11 mouse cellular contexts compared by ENCODE assay signal in genomic region chr9:31254697-31255004, GRCm38 (mm10). TPM values are rescaled to one million over a fixed set of nuclear protein-coding genes. Genes with fewer than 3 reads are reported as not detected.
DNase-seq lines count a peak whose midpoint lies in the region; ATAC-seq and TF ChIP-seq lines count a peak whose summit lies in the region.
"Had no signal": no experiment of that assay in that cellular context is flagged by ENCODE, and none has a peak within 500 bp of the region (broad histone marks: within the 10 kb centered on the region; RNA-seq: fewer than 3 reads in every experiment).

No protein-coding gene starts in this region.

- WGBS in heart, embryonic 12.5 days: 61% methylated on average over 7 of the region's 7 CpGs
- WGBS in intestine, postnatal 0 days: 47% methylated on average over 7 of the region's 7 CpGs

- H3K4me3 ChIP-seq in heart, embryonic 12.5 days: 0 out of 2 replicates have a peak overlapping the region, but pooled peaks have one; percentile 2
- no peak overlapping the region for H3K4me3 ChIP-seq in intestine, postnatal 0 days (ENCODE audit: low read depth, low read length)

- no peak overlapping the region for H3K9ac ChIP-seq in heart, embryonic 12.5 days
- H3K9ac ChIP-seq in intestine, postnatal 0 days (ENCODE audit: low read depth, low read length): no peak overlapping the region

- peak overlapping the region; percentile 38; the same call in 1 of the 2 replicates for H3K27ac ChIP-seq in heart, embryonic 12.5 days (ENCODE audit: poor library complexity, severe bottlenecking)
- H3K27ac ChIP-seq in intestine, postnatal 0 days (ENCODE audit: low read depth, low read length): no peak overlapping the region

- H3K9me3 ChIP-seq in heart, embryonic 12.5 days (replicated peaks): no peaks in the 10 kb centered on the region
- no peaks in the 10 kb centered on the region for H3K9me3 ChIP-seq in intestine, postnatal 0 days (ENCODE audit: control insufficient read depth)

- H3K36me3 ChIP-seq in heart, embryonic 12.5 days: no peaks in the 10 kb centered on the region
- H3K36me3 ChIP-seq in intestine, postnatal 0 days (ENCODE audit: control insufficient read depth, insufficient read depth): no peaks in the 10 kb centered on the region

- H3K27me3 ChIP-seq in heart, embryonic 12.5 days (replicated peaks): no peaks in the 10 kb centered on the region
- H3K27me3 ChIP-seq in intestine, postnatal 0 days (replicated peaks; ENCODE audit: control insufficient read depth, insufficient read depth, low read length): no peaks in the 10 kb centered on the region

- no peak for TF ChIP-seq CTCF in intestine, postnatal 0 days (IDR thresholded peaks at IDR 0.05; ENCODE audit: low read depth)

- H3K4me1 ChIP-seq in heart, embryonic 12.5 days (replicated peaks): peaks cover 6% of the 10 kb centered on the region
- peaks cover 7% of the 10 kb centered on the region; the same call in 1 of the 2 replicates for H3K4me1 ChIP-seq in intestine, postnatal 0 days (replicated peaks; ENCODE audit: control insufficient read depth, insufficient read depth, low read length)

- DNase-seq in heart, postnatal 14 days: no peak
- DNase-seq in T-cell, adult 2 months (ENCODE audit: low spot score): peak; percentile 70
- peak; percentile 43 to 77 for DNase-seq in spleen, postnatal 10 days (ENCODE audit: low spot score in 2 of 2)
- DNase-seq in Muller cell, postnatal 12 days (ENCODE audit: inconsistent ontology term): no peak
- no peak for DNase-seq in left cerebral cortex, adult 11 months (ENCODE audit: low spot score)
- DNase-seq in kidney, postnatal 14 days: no peak
- DNase-seq: embryo, embryonic 11 days; midbrain, embryonic 14.5 days; right cerebral cortex, postnatal 25 days had no signal

- H3K4me2 ChIP-seq in heart, embryonic 12.5 days: peak overlapping the region; percentile 29; the same call in 1 of the 2 replicates
- H3K4me2 ChIP-seq in intestine, postnatal 0 days (replicated peaks; ENCODE audit: low read depth): no peak overlapping the region; the same call in 1 of the 2 replicates

- ATAC-seq in heart, embryonic 12.5 days (ENCODE audit: insufficient number of reproducible peaks, low FRiP score): peak; percentile 91
- ATAC-seq in intestine, postnatal 0 days: peak; percentile 67

- intact Hi-C loops in heart, postnatal 14 days (cut with DNase I): loop anchor here (2.0 to 5.0 kb wide), 2 partner anchors 22 to 42 kb away; partner anchors contain the start of gene Aplp2

RNA-seq across cellular contexts. Expression of gene Prdm10, which starts 25.7 kb away (rescaled TPM):
- polyA plus RNA-seq in heart, embryonic 12.5 days (2016; fragmentation: Nextera tagmentation; extraction: Ambion mirVana): 5.4 and 5.7 TPM in 2 replicates
- total RNA-seq in heart, postnatal 14 days (2021): 1 to 10 TPM; 5.4 to 5.5 TPM
- 1.0 and 1.2 TPM in 2 replicates for polyA plus RNA-seq in intestine, postnatal 0 days (2015; fragmentation: Nextera tagmentation; extraction: Ambion mirVana)

RNA-seq across cellular contexts. Expression of gene Aplp2, which starts 43.0 kb away (rescaled TPM):
- polyA plus RNA-seq in heart, embryonic 12.5 days (2016; fragmentation: Nextera tagmentation; extraction: Ambion mirVana): 344 and 358 TPM in 2 replicates
- 100 to 1,000 TPM; 304 to 309 TPM for total RNA-seq in heart, postnatal 14 days (2021)
- 143 and 144 TPM in 2 replicates for polyA plus RNA-seq in intestine, postnatal 0 days (2015; fragmentation: Nextera tagmentation; extraction: Ambion mirVana)

Comparison
In these comparisons a context has a peak if more than half of its experiments do, and no peak if none do; other contexts are left out.
1. DNase-seq: peak in T-cell, adult 2 months (single experiment) and spleen, postnatal 10 days (2 of 2); none in heart, postnatal 14 days (0 of 2), Muller cell, postnatal 12 days (single experiment), left cerebral cortex, adult 11 months (single experiment) and kidney, postnatal 14 days (single experiment).